Mouse (Mus musculus): Measurements from ENCODE around the gene Ago1. TPM values are rescaled to one million over a fixed set of nuclear protein-coding genes. Genes with fewer than 3 reads are reported as not detected.

Ago1 gene
- polyA plus RNA-seq, 1 experiment = 90.1 TPM

- peak; percentile 11 for DNase-seq (ENCODE audit: low read depth)
- TF ChIP-seq POLR2A (IDR thresholded peaks at IDR 0.05; ENCODE audit: borderline replicate concordance, extremely low read depth, insufficient read depth, insufficient read length, poor library complexity, severe bottlenecking) (no peak), CTCF (IDR thresholded peaks at IDR 0.05; ENCODE audit: borderline replicate concordance, extremely low read depth, insufficient read depth, insufficient read length) (no peak)
Measured at GRCm38 (mm10) chr4:126436268-126436667, 32.1 kb downstream of the Ago1 start.

GRCm38 (mm10) chr4:126434094-126434493 is 34.3 kb downstream of the Ago1 start:
- TF ChIP-seq POLR2A (IDR thresholded peaks at IDR 0.05; ENCODE audit: borderline replicate concordance, extremely low read depth, insufficient read depth, insufficient read length, poor library complexity, severe bottlenecking) (no peak), CTCF (IDR thresholded peaks at IDR 0.05; ENCODE audit: borderline replicate concordance, extremely low read depth, insufficient read depth, insufficient read length) (no peak)
- DNase-seq (ENCODE audit: low read depth) = no peak

- TF ChIP-seq CTCF (IDR thresholded peaks at IDR 0.05; ENCODE audit: borderline replicate concordance, extremely low read depth, insufficient read depth, insufficient read length) (no peak), POLR2A (IDR thresholded peaks at IDR 0.05; ENCODE audit: borderline replicate concordance, extremely low read depth, insufficient read depth, insufficient read length, poor library complexity, severe bottlenecking) (no peak)
- DNase-seq (ENCODE audit: low read depth) = no peak
Measured at GRCm38 (mm10) chr4:126433175-126433574, 35.2 kb downstream of the Ago1 start.

- DNase-seq (ENCODE audit: low read depth) = no peak
- TF ChIP-seq POLR2A (IDR thresholded peaks at IDR 0.05; ENCODE audit: borderline replicate concordance, extremely low read depth, insufficient read depth, insufficient read length, poor library complexity, severe bottlenecking) (no peak), CTCF (IDR thresholded peaks at IDR 0.05; ENCODE audit: borderline replicate concordance, extremely low read depth, insufficient read depth, insufficient read length) (no peak)
Measured at GRCm38 (mm10) chr4:126431746-126432145, 36.6 kb downstream of the Ago1 start.

- TF ChIP-seq POLR2A (IDR thresholded peaks at IDR 0.05; ENCODE audit: borderline replicate concordance, extremely low read depth, insufficient read depth, insufficient read length, poor library complexity, severe bottlenecking) (peak; percentile 75), CTCF (IDR thresholded peaks at IDR 0.05; ENCODE audit: borderline replicate concordance, extremely low read depth, insufficient read depth, insufficient read length) (no peak)
- DNase-seq (ENCODE audit: low read depth) = peak; percentile 96
Measured at GRCm38 (mm10) chr4:126429347-126430079, 38.9 kb downstream of the Ago1 start, which contains the start of gene Ago3. Gene Ago3, minus strand, starts transcription at chr4:126429556.

- no peak for TF ChIP-seq CTCF (IDR thresholded peaks at IDR 0.05; ENCODE audit: borderline replicate concordance, extremely low read depth, insufficient read depth, insufficient read length)
- TF ChIP-seq POLR2A (IDR thresholded peaks at IDR 0.05; ENCODE audit: borderline replicate concordance, extremely low read depth, insufficient read depth, insufficient read length, poor library complexity, severe bottlenecking) = no peak
- peak; percentile 13 for DNase-seq (ENCODE audit: low read depth)
Measured at GRCm38 (mm10) chr4:126428682-126429346, 39.6 kb downstream of the Ago1 start.

- DNase-seq (ENCODE audit: low read depth) = no peak
- TF ChIP-seq POLR2A (IDR thresholded peaks at IDR 0.05; ENCODE audit: borderline replicate concordance, extremely low read depth, insufficient read depth, insufficient read length, poor library complexity, severe bottlenecking) (no peak), CTCF (IDR thresholded peaks at IDR 0.05; ENCODE audit: borderline replicate concordance, extremely low read depth, insufficient read depth, insufficient read length) (no peak)
Measured at GRCm38 (mm10) chr4:126423866-126424265, 44.5 kb downstream of the Ago1 start.

- DNase-seq (ENCODE audit: low read depth) = no peak
- no peak for TF ChIP-seq POLR2A (IDR thresholded peaks at IDR 0.05; ENCODE audit: borderline replicate concordance, extremely low read depth, insufficient read depth, insufficient read length, poor library complexity, severe bottlenecking)
- no peak for TF ChIP-seq CTCF (IDR thresholded peaks at IDR 0.05; ENCODE audit: borderline replicate concordance, extremely low read depth, insufficient read depth, insufficient read length)
Measured at GRCm38 (mm10) chr4:126415707-126416106, 52.7 kb downstream of the Ago1 start.

GRCm38 (mm10) chr4:126412526-126412925 is 55.9 kb downstream of the Ago1 start:
- TF ChIP-seq CTCF (IDR thresholded peaks at IDR 0.05; ENCODE audit: borderline replicate concordance, extremely low read depth, insufficient read depth, insufficient read length) (no peak), POLR2A (IDR thresholded peaks at IDR 0.05; ENCODE audit: borderline replicate concordance, extremely low read depth, insufficient read depth, insufficient read length, poor library complexity, severe bottlenecking) (no peak)
- no peak for DNase-seq (ENCODE audit: low read depth)

Other genes with a start within 250 kb of the Ago1 start
- 182 and 209 TPM in 2 replicates for gene Map7d1, start 212.2 kb downstream of the Ago1 start, polyA plus RNA-seq (2012; rRNA removed)
- gene Trappc3, start 206.3 kb downstream of the Ago1 start, polyA plus RNA-seq (2012; rRNA removed) = 123 and 136 TPM in 2 replicates
- gene Col8a2, start 181.8 kb downstream of the Ago1 start, polyA plus RNA-seq (2012; rRNA removed) = 1.5 and 6.4 TPM in 2 replicates
- 67.8 and 81.6 TPM in 2 replicates for gene Adprhl2, start 146.9 kb downstream of the Ago1 start, polyA plus RNA-seq (2012; rRNA removed)
- gene Tekt2, start 142.9 kb downstream of the Ago1 start, polyA plus RNA-seq (2012; rRNA removed) = 14.8 and 21.6 TPM in 2 replicates
- 6.5 and 7.6 TPM in 2 replicates for gene Ago3, start 39.0 kb downstream of the Ago1 start, polyA plus RNA-seq (2012; rRNA removed)
- gene Ago4, start 64.9 kb upstream of the Ago1 start, polyA plus RNA-seq (2012; rRNA removed) = 8.5 and 13.8 TPM in 2 replicates
- 6.2 and 6.9 TPM in 2 replicates for gene Clspn, start 88.4 kb upstream of the Ago1 start, polyA plus RNA-seq (2012; rRNA removed)
- 10.4 and 19.2 TPM in 2 replicates for gene 5730409E04Rik, start 141.2 kb upstream of the Ago1 start, polyA plus RNA-seq (2012; rRNA removed)
- gene Psmb2, start 209.0 kb upstream of the Ago1 start, polyA plus RNA-seq (2012; rRNA removed) = 253 and 284 TPM in 2 replicates

All from brain, embryonic 14.5 days (tissue).